Mouse (Mus musculus): ENCODE data around the gene Gm20816.
"Not testable (repeated sequence)": the region's sequence is repeated elsewhere in the genome, so short reads cannot be mapped to it uniquely, and the experiment has no call there.

Gm20816 gene

DNA sequence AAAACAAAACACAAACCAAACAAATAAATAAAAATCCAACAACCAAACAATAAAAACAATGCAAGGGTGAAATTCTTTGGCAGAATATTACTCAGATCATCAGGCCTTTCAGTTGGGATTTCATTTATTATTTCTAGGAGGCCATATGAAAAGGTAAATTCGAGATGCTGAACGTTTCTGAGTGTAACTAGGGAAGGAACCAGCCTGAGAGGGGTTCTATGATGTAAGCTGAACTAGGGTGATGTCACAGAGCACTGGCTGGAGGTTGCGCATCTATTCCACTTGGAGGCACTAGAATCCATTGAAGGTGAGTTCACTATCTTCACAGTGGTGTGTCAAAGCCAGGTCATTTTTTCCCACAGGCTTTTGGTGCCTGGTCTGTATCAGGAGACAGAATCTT lies at the start of gene Gm20816:
Gene Gm20816, plus strand, starts transcription at position 301 of the 400 bp plus-strand sequence.
- DNase-seq, result not testable (repeated sequence)

Data from kidney, adult 9 months (tissue).